Mouse (Mus musculus) embryonic facial prominence, embryonic 15.5 days (tissue): ENCODE measurements around the gene Vdac1. TPM values are rescaled to one million over a fixed set of nuclear protein-coding genes. Genes with fewer than 3 reads are reported as not detected.

Experiments used
- ATAC-seq: fragments of 200-750 bp; cut with Nextera tagmentation; 2 replicates; pipeline ENCODE4 v1.8.0; 2017; ENCODE audit warnings: low read depth, moderate TSS enrichment; ENCODE audit not compliant: insufficient number of reproducible peaks, low FRiP score, low TSS enrichment
- H3K27ac ChIP-seq: fragments of 300-500 bp; sonication (generic); replicated peaks from 2 replicates; pipeline ENCODE4 v1.5.1; 2015; ENCODE audit warnings: mild to moderate bottlenecking, inconsistent platforms
- H3K27me3 ChIP-seq: fragments of 300-500 bp; sonication (generic); 2 replicates; pipeline ENCODE4 v1.6.1; 2015; ENCODE audit warnings: inconsistent platforms
- H3K36me3 ChIP-seq: fragments of 300-500 bp; sonication (generic); 2 replicates; pipeline ENCODE4 v1.6.1; 2015; ENCODE audit warnings: mild to moderate bottlenecking, inconsistent platforms
- H3K4me1 ChIP-seq: fragments of 300-500 bp; sonication (generic); 2 replicates; pipeline ENCODE4 v1.6.1; 2015; ENCODE audit warnings: inconsistent platforms
- H3K4me2 ChIP-seq: fragments of 300-500 bp; sonication (generic); replicated peaks from 2 replicates; pipeline ENCODE4 v1.6.1; 2015; ENCODE audit warnings: mild to moderate bottlenecking, inconsistent platforms
- H3K4me3 ChIP-seq: fragments of 300-500 bp; sonication (generic); replicated peaks from 2 replicates; pipeline ENCODE4 v1.5.1; 2015; ENCODE audit warnings: mild to moderate bottlenecking, inconsistent platforms
- H3K9ac ChIP-seq: fragments of 300-500 bp; sonication (generic); 2 replicates; pipeline ENCODE4 v1.6.1; 2015; ENCODE audit warnings: inconsistent platforms
- H3K9me3 ChIP-seq: fragments of 300-500 bp; sonication (generic); replicated peaks from 2 replicates; pipeline ENCODE4 v1.6.1; 2016; ENCODE audit warnings: inconsistent platforms
- WGBS: fragments of 180-500 bp; shearing (Covaris S2); methylation state at CpG from one replicate; pipeline ENCODE4 v1.1.7; 2015; 5-methylcytosine and 5-hydroxymethylcytosine counted together
- polyA plus RNA-seq: library from polyadenylated mRNA; unstranded; fragments of >200 nt; fragmentation: Nextera tagmentation; extraction: Ambion mirVana; gene quantifications from 2 replicates; pipeline ENCODE4 v1.2.1, GENCODE M21; 2015

Gene Vdac1
- polyA plus RNA-seq, 1 experiment from 2014 or later, result 267 TPM

- no peaks in the 10 kb centered on the region for H3K36me3 ChIP-seq
- H3K27me3 ChIP-seq, result no peaks in the 10 kb centered on the region
- H3K4me1 ChIP-seq, result peaks cover 21% of the 10 kb centered on the region
- peak overlapping the region; percentile 91 for H3K27ac ChIP-seq
- peak overlapping the region; percentile 99 for H3K9ac ChIP-seq
- no peaks in the 10 kb centered on the region for H3K9me3 ChIP-seq
- H3K4me3 ChIP-seq, result peak overlapping the region; percentile 98
- WGBS, result under 1% methylated on average over 33 of the region's 33 CpGs
- peak overlapping the region; percentile 66 for H3K4me2 ChIP-seq
- ATAC-seq, result peak; percentile 77
Observed at GRCm38 (mm10) chr11:52396597-52397188, 36.0 kb downstream of the Vdac1 start.

GRCm38 (mm10) chr11:52397385-52397987, 36.8 kb downstream of the Vdac1 start:
- H3K27ac ChIP-seq, result no peak overlapping the region
- no peak for ATAC-seq

GRCm38 (mm10) chr11:52401476-52401875, 40.8 kb downstream of the Vdac1 start:
- Histone ChIP-seq H3K27ac (no peak overlapping the region), H3K9me3 (no peaks in the 10 kb centered on the region), H3K4me3 (no peak overlapping the region), H3K27me3 (no peaks in the 10 kb centered on the region), H3K4me2 (no peak overlapping the region), H3K36me3 (peaks cover 26% of the 10 kb centered on the region), H3K4me1 (peaks cover 24% of the 10 kb centered on the region), H3K9ac (no peak overlapping the region)
- WGBS, result 53% methylated on average over 2 of the region's 2 CpGs
- no peak for ATAC-seq

More at GRCm38 (mm10) chr11:52397385-52397987, 36.8 kb downstream of the Vdac1 start:
- Histone ChIP-seq H3K36me3 (no peaks in the 10 kb centered on the region), H3K4me1 (peaks cover 21% of the 10 kb centered on the region), H3K4me3 (peak overlapping the region; percentile 98), H3K27me3 (no peaks in the 10 kb centered on the region), H3K9me3 (no peaks in the 10 kb centered on the region), H3K4me2 (peak overlapping the region; percentile 66), H3K9ac (peak overlapping the region; percentile 99; the same call in 1 of the 2 replicates)
- WGBS, result 84% methylated on average over 4 of the region's 4 CpGs

GRCm38 (mm10) chr11:52402566-52402965, 41.9 kb downstream of the Vdac1 start:
- WGBS, result 58% methylated on average over 1 of the region's 1 CpGs
- peaks cover 37% of the 10 kb centered on the region for H3K36me3 ChIP-seq
- no peak for ATAC-seq

GRCm38 (mm10) chr11:52404209-52404608, 43.5 kb downstream of the Vdac1 start:
- H3K4me1 ChIP-seq, result peaks cover 7% of the 10 kb centered on the region; the same call in 1 of the 2 replicates
- no peak overlapping the region for H3K4me3 ChIP-seq
- 84% methylated on average over 5 of the region's 5 CpGs for WGBS
- H3K27me3 ChIP-seq, result no peaks in the 10 kb centered on the region
- peaks cover 50% of the 10 kb centered on the region for H3K36me3 ChIP-seq
- ATAC-seq, result no peak
- no peak overlapping the region for H3K27ac ChIP-seq
- H3K9ac ChIP-seq, result no peak overlapping the region
- no peak overlapping the region for H3K4me2 ChIP-seq
- H3K9me3 ChIP-seq, result no peaks in the 10 kb centered on the region

More at GRCm38 (mm10) chr11:52402566-52402965, 41.9 kb downstream of the Vdac1 start:
- Histone ChIP-seq H3K27ac (no peak overlapping the region), H3K9ac (no peak overlapping the region), H3K4me1 (peaks cover 16% of the 10 kb centered on the region; the same call in 1 of the 2 replicates), H3K4me3 (no peak overlapping the region), H3K4me2 (no peak overlapping the region), H3K9me3 (no peaks in the 10 kb centered on the region), H3K27me3 (no peaks in the 10 kb centered on the region)

GRCm38 (mm10) chr11:52405196-52405688, 44.6 kb downstream of the Vdac1 start:
- H3K4me3 ChIP-seq, result no peak overlapping the region
- H3K4me1 ChIP-seq, result peaks cover 7% of the 10 kb centered on the region; the same call in 1 of the 2 replicates
- H3K9ac ChIP-seq, result no peak overlapping the region
- H3K27ac ChIP-seq, result no peak overlapping the region
- ATAC-seq, result no peak
- no peak overlapping the region for H3K4me2 ChIP-seq
- H3K27me3 ChIP-seq, result no peaks in the 10 kb centered on the region
- H3K9me3 ChIP-seq, result no peaks in the 10 kb centered on the region
- WGBS, result 81% methylated on average over 9 of the region's 9 CpGs
- peaks cover 50% of the 10 kb centered on the region for H3K36me3 ChIP-seq

GRCm38 (mm10) chr11:52409316-52409715, 48.7 kb downstream of the Vdac1 start:
- H3K27ac ChIP-seq, result no peak overlapping the region
- H3K9me3 ChIP-seq, result no peaks in the 10 kb centered on the region
- WGBS, result 69% methylated on average over 5 of the region's 5 CpGs
- H3K4me2 ChIP-seq, result no peak overlapping the region
- H3K36me3 ChIP-seq, result peaks cover 36% of the 10 kb centered on the region
- ATAC-seq, result no peak
- H3K27me3 ChIP-seq, result no peaks in the 10 kb centered on the region
- no peaks in the 10 kb centered on the region for H3K4me1 ChIP-seq
- no peak overlapping the region for H3K4me3 ChIP-seq
- no peak overlapping the region for H3K9ac ChIP-seq

- Histone ChIP-seq H3K27ac (peak overlapping the region; percentile 22; the same call in 1 of the 2 replicates), H3K4me3 (no peak overlapping the region), H3K27me3 (no peaks in the 10 kb centered on the region), H3K36me3 (no peaks in the 10 kb centered on the region), H3K9ac (no peak overlapping the region), H3K9me3 (no peaks in the 10 kb centered on the region), H3K4me2 (no peak overlapping the region), H3K4me1 (no peaks in the 10 kb centered on the region)
- 71% methylated on average over 5 of the region's 5 CpGs for WGBS
- ATAC-seq, result 0 out of 2 replicates have a peak, but pooled peaks have one; percentile 35
Observed at GRCm38 (mm10) chr11:52418358-52418757, 57.7 kb downstream of the Vdac1 start.

- H3K9ac ChIP-seq, result no peak overlapping the region
- H3K9me3 ChIP-seq, result no peaks in the 10 kb centered on the region
- no peaks in the 10 kb centered on the region for H3K4me1 ChIP-seq
- 33% methylated on average over 5 of the region's 5 CpGs for WGBS
- ATAC-seq, result no peak
- no peak overlapping the region for H3K4me3 ChIP-seq
- no peaks in the 10 kb centered on the region for H3K27me3 ChIP-seq
- H3K4me2 ChIP-seq, result no peak overlapping the region
- H3K36me3 ChIP-seq, result no peaks in the 10 kb centered on the region
- no peak overlapping the region; the same call in 1 of the 2 replicates for H3K27ac ChIP-seq
Observed at GRCm38 (mm10) chr11:52419246-52419645, 58.6 kb downstream of the Vdac1 start.

- H3K4me1 ChIP-seq, result no peaks in the 10 kb centered on the region
- ATAC-seq, result no peak
- no peaks in the 10 kb centered on the region for H3K9me3 ChIP-seq
- H3K4me3 ChIP-seq, result no peak overlapping the region
- H3K9ac ChIP-seq, result no peak overlapping the region
- WGBS, result 68% methylated on average over 7 of the region's 7 CpGs
- H3K4me2 ChIP-seq, result no peak overlapping the region
- H3K36me3 ChIP-seq, result no peaks in the 10 kb centered on the region
- no peaks in the 10 kb centered on the region for H3K27me3 ChIP-seq
- no peak overlapping the region for H3K27ac ChIP-seq
Observed at GRCm38 (mm10) chr11:52419861-52420260, 59.2 kb downstream of the Vdac1 start.

- Histone ChIP-seq H3K4me1 (no peaks in the 10 kb centered on the region), H3K4me3 (no peak overlapping the region), H3K27me3 (no peaks in the 10 kb centered on the region), H3K9me3 (no peaks in the 10 kb centered on the region), H3K27ac (no peak overlapping the region), H3K9ac (no peak overlapping the region), H3K36me3 (no peaks in the 10 kb centered on the region), H3K4me2 (no peak overlapping the region)
- 72% methylated on average over 12 of the region's 12 CpGs for WGBS
- no peak for ATAC-seq
Observed at GRCm38 (mm10) chr11:52420296-52421052, 59.8 kb downstream of the Vdac1 start.
